Mouse (Mus musculus): ENCODE data around the gene Ect2l.
"Not testable (repeated sequence)": the region's sequence is repeated elsewhere in the genome, so short reads cannot be mapped to it uniquely, and the experiment has no call there.

Gene Ect2l

DNA sequence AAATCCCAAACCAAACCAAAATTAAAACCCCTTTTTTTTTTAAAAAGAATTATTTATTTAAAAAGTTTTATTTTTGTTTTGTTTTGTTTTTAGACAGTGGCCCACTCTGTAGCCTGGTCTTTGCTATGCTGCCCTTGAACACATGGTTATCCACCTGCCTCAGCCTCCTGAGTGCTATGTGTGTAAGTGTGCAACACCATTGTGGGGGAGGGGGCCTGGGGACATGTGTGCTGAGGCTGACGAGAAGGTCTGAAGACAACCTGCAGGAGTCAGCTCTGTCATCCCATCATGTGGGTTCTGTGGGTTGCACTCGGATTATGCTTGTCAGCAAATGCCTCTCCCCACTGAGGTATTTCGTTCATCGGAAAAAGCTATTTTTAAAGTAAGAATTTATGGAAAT, 21.2 kb downstream of the Ect2l start:
- no peak for DNase-seq

DNA sequence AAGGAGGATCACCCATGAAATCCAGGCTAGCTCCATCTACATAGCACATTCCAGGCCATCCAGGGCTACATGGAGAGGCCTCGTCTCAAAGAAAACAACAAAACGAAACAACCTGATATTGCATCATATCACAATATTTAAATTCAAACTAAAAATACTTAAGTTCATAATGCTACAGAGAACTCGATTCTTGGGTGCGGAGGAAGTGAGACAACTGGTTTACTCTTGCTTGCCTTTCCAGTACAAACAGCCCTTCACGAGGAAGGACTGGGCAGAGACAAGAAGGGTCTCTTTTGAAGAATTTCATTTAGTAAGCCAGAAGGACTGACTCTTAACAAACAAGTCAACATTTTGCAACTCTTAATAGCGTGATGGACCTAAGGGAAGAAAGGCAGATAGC, 22.1 kb downstream of the Ect2l start:
- no peak for DNase-seq

DNA sequence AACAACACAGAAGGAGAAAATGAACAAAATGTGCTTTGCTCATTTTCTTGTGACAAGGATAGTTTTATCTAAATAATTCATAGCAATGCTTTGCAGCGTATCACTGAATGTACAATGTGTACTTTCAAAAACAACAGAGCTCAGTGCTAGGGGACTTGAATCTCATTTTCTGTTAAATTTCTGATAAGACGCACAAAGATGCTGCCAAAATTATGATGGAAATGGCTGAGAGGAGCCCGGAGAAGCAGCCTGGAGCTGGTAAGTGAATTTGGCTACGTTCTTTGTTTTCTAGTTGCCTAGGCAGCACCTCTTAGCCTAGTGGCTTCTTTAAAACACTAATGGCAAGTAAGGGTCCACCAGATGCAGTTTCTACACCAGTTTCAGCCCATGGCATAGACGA, 28.4 kb downstream of the Ect2l start:
- no peak for DNase-seq

DNA sequence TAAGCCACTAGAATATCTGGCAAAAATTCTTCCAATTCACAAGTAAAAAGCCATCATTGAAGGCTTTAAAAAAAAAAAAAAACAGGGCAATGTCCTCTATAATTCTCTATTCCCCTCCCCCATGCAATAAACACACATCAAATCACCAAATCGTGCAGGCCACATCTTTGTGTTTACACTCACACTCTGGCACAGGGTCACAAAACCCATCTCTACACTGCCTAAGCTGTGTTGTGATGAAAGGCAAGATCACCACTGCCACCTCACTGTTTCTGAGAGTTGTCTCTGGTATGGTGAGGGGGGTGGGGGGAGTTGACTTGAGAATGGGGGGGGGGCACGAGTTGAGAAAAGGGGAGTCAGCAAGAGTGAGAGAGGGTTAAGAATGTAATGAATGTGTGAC, 33.4 kb downstream of the Ect2l start:
- no peak for DNase-seq

DNA sequence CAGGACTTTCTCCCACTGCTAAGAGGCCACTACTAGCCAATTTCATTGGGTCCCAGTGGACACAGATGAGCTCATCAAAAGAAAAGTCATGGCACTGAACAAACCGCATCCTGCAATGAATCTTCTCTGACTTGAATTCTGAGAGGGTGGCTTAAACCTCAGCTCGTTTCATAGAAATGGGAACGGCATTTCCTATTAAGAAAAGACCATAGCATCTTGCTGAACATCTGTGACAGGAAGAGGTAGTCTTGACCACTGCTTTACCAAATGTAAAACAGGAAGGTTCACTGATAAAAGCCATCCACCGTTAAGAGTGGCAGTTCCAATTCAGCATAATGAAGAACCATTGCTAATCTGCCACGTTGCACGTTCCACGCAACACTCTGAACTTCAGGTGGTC, 34.0 kb downstream of the Ect2l start:
- no peak for DNase-seq

DNA sequence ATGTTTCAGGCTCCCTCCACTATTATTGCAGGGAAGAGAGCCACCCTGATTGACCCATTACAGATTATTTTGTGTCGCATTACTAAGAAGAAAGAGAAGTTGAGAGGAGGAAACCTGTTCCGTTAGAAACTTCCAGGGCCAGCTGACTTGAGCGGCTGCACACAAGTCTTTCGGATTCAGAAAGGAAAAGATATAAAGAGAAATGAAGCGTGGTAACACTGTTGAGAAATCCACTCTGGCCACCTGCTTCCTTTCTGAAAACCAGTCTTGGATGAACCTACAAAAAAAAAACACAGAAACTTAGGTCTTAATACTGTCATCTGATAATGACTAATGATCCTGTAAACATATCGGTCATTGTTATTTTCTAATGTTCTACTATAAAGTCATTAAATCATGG, 35.6 kb downstream of the Ect2l start:
- no peak for DNase-seq

DNA sequence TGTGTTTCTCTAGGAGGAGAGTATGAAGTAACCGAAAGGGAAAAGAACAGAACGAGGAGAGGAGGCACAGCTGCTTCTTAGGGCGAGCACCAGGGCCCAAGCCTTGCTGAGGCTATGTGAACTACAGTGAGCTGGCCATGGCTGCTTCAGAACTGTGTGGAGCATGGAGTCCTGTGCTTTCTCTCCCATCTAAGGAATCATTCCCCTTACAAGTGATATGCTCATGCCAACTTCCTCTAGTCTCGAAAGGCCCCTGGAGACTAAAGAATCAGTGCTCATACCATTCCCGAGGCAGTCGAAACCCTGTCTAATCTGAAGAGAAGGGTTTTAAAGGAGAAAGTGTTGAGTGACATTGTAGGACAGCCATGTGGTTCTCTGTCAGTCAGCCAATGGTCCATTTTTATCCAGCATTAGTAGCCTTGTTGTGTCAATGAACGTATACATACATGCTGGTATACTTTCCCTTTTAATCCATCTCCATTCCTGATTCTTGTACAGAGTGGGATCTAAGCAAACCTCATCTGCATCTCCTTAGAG, 48.2 kb downstream of the Ect2l start:
- DNase-seq = no peak

DNA sequence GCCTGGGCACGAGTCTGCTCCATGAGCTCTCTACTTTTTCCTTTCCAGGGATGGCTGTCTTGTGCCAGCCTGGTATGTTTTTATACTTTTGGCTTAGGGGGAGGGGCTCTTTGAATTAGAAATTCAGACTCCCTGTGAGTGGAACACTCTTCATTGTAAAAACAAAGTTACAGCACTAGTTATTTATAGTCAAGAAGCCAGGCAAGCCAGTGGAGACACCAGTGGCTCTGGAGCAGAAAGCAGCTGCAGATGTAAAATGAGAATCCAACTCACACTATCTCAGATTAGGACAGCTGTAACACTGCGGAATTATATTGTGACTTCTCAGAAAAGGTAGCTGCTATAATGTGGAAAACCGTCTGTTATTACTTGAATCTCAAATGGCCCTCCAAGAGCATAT, 63.5 kb downstream of the Ect2l start:
- no peak for DNase-seq

DNA sequence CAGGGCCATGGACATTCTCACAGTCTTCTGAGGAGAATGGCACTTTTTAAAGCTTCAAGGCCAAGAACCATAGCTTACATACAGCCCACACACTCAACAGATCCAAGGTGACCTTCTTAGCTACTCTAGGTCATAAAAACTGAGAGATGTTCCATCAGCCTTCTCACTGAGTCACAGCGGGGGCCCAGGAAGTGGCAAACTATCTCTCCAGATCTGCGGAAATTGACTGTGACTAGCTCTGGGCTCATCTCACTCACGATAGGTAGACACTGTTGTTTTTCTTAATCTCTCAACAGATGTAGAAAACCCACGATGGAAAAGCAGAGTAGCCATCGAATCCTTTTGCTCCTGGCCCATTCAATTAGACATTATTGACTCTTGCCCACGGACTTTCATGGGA, 68.5 kb downstream of the Ect2l start:
- DNase-seq = no peak

DNA sequence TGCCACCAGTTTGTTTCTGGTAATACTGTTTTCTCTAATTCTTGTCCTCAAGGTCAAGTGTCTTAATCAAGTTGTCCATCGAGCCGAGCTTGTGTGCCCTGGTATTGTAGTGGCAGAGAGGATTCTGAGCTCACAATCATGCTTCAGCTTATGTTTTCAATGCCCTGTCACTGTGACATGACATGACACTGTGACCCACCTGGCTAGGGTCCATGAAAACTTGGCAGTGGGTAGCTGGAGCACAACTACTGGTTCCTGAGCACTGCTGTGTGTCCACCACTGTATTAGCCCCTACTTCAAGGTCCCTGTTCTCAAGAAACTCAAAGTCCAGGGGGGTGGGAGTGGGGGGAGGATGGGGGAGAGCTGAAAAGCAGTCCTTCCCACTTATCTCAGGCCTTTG, 69.3 kb downstream of the Ect2l start:
- DNase-seq = no peak

DNA sequence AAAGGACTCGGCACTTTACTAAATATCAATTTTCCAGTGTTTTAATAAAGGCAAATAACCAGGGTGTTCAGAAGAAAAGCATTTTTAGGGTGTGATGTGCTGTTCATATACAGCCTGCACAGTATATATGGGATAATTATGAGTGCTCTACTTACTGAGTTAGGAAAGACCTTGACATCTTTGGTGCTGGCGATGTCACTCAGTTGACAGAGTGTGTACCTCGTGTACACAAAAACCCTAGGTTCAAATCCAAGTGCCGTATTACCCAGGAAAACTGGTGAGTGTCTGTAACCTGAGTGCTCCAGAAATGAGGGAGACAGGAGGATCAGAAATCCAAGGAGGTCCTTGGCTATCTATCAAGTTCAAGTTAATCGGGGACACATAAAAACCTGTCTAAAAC, 71.1 kb downstream of the Ect2l start:
- DNase-seq = no peak

DNA sequence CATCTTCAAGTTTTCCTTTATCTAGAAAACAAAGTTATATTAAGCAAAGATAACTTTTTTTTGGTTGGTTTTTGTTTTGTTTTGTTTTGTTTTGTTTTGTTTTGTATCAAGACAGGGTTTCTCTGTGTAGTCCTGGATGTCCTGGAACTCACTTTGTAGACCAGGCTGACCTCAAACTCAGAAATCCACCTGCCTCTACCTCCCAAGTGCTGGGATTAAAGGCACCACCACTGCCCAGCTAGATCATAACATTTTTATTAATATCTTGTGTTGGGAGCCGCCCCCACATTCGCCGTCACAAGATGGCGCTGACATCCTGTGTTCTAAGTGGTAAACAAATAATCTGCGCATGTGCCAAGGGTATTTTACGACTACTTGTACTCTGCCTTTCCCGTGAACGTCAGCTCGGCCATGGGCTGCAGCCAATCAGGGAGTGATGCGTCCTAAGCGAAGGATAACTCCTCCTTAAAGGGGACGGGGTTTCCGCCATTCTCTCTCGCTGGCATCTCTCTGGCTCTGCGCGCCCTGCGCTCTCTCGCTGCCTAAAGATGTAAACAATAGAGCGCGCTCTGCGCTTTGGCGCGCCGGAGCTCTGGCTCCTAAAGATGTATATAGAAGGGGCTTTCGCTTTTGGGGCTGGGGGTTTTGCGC, 71.7 kb downstream of the Ect2l start:
- DNase-seq = not testable (repeated sequence)

DNA sequence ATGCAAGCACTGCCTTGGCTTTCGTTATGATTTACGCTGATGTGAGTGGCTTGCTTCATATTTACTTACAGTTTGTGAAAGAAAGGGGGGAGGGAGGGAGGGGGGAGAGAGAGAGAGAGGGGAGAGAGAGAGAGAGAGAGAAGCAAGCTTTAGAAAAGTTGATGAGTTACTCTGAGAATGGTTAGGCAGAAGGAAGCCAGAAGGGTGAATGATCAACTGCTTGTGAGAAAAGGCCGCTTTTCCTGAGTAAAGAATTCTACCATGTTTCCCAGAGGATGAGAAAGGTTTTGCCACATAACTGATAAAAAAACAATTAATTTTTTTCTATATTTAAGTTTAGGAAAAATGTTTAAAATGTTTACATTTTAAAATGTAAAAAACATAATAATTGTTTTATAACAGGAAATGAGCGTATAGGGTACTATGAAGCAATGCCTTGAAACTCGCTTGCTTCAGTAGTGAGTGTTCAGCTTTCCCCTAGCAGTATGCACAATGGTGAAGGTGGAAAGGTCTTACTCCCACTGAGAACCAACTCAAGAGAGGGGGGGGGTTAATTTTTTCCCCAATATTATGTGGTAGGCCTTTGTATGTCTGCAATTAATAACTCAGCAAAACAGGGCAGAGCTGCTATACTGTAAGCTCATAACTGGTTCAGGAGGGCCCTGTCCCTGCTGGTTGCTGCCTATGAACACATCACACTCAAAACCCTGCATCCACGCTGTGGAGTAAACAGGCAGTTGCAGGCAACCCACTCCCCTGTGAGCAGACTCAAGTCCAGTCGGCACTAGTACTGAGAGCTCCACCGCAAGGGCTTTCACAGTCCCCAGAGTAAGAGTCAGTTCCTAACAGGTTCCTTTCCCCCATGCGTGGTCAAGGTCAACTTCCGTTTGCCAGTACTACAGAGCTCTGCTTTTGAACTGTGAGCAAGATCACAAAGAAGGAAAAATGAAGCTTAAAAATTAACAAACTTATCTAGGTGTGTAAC, 78.7 kb downstream of the Ect2l start:
- peak; percentile 27 for DNase-seq

DNA sequence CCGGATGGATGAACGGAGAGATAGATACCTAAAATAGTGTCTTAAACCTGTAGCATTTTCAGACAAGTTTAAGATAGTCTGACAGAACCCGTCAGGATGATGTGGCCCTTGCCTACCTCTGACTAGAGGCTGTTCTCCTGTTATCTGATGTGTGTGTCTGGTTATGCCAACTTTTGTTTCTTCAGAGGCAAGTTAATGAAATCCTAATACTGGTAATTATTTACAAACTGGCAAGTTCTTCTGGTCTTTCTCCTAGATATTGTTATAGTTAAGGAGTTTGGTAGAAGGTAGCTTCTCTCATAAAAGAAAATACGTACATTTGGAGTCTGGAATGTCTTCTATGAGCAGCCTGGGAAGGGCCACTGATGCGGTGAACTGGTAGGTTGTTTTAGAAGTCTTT, 80.4 kb downstream of the Ect2l start:
- no peak for DNase-seq

DNA sequence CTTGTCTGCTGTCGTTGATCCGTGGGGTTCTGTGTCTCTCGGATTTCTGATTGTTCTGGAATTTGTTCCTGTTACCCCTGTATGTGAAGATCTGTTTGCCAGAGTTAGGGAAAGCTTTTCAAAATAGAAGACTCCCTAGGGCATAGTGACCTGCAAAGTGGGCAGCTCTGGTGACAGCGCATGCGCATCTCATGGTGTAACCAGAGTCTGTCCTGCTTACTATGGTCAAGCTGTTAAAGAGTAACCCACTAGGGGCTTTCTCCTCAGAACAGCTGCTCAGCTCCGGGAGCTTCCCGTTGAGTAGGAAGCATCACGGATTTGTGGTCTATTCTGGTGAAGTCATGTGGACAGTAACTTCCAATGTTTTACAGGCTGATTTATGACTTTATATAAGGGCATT, 92.4 kb downstream of the Ect2l start:
- DNase-seq = peak; percentile 45

DNA sequence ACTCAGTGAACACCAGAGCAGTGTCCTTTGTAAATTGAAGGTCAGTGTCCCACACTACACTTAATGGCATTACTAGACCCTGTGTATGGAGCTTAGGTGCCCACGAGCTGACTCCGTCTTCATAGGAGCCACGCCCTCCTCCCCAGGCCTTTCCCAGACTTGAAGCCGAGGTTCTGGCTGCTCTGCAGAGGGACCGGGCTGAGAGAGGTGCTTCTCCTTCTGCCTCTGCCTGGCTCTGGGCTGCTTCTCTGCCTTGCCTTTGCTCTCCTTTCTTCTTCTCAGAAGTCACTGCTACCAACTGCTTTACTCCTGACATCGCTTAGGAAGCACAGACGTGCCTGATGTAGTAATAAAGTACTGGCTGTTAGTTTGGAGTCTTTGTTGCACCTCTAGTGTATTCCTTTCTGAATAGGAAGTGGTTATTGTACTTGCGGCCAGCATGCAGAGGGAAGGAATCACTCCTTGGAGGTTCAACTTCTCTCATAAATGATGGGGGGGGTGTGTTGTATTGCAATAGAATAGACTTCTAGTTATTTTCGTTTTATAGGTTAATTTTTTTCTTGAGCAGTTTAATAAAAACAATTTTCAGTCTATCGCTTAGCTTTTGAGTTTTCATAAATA, 97.1 kb downstream of the Ect2l start:
- no peak for DNase-seq

DNA sequence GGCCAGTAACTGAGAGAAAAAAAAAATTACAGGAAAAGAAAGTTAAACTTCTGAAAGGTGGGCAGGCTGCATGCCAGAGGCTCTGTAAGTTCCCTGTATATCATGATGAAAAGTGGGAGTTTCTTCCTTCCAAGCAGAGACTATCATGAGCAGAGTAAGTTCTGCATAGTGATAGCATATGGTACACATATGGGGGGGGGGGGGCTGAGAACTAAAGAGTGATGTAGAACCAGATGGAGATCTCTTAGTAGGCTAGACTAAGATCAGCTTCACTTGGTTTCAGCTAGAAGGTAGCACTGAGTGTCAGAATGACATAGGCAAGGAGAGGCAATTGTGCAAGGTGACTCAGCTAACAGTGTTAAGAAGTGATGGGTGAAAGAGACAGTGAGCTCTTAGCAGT, 99.8 kb downstream of the Ect2l start:
- DNase-seq = no peak

DNA sequence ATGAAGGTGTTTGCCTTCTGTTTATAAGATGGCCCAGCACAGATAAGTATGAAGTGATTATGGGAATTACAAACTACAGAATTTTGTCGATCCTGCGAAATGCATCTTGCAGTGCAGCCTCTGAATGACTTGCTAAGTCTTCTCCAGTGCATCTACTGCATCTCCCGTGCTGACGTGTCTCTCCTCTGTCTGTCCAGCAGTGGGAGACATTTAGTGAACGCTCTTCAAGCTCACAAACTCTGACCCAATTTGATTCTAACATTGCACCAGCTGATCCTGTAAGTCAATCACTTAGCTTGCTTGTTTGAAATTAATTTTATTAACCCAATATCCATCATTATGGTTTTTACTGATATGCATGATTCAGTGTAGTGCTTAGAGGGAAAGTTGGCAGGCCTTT, 103.2 kb downstream of the Ect2l start:
- no peak for DNase-seq

DNA sequence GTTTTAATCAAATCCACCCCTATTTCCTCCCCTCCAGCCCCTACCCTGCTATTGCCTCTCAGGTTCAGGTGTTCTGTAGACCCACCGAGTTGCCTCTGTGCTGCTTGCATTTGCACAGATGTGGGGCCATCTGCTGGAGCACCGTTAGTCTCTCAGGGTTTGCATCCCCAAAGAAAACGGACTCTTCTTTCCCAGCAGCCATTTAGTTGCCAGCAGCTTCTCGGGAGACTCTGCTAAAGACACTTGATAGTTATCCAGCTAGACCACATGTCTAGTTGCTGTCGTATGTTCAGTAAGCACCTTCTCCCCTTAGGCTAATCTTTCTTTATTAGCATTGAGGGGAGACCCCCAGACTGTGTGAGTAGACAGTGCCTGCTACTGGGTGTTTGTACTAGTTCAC, 108.5 kb downstream of the Ect2l start:
- no peak for DNase-seq

DNA sequence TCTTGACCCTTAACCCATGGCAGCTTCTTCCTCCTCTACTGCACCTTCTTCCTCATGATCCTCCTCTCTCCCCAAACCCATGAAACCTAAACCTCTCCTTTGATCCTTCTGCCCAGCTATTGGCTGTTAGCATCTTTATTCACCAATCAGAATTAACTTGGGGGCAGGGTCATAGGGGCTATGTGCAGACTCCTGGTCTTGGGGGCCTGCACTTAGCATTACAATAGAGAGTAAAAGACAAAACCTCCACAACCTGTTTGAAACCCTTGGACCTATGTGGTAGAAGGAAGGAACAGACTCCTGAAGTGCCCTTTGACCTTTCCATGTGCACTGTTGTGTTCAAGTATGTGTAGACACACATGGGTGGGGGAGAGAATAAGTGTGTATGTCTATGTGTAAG, 120.0 kb downstream of the Ect2l start:
- no peak for DNase-seq

DNA sequence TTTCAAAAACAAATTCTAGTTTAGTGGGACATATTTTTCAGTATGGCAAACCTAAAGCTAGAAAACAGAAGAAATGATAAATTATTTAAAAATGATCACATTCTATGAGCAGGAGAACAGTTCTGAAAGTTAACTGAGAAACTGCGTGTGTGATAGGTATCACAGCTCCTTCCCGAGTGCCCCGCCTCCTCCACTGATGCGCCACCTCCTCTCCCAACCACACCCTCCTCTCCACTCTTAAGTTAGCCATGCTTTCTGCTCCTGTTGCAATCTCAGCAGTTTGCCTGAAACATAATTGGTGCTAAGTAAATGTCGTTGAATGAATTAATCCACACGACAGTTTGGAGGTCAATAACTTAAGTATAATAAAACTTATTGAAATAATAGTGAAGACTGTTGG, 127.9 kb downstream of the Ect2l start:
- DNase-seq = no peak

DNA sequence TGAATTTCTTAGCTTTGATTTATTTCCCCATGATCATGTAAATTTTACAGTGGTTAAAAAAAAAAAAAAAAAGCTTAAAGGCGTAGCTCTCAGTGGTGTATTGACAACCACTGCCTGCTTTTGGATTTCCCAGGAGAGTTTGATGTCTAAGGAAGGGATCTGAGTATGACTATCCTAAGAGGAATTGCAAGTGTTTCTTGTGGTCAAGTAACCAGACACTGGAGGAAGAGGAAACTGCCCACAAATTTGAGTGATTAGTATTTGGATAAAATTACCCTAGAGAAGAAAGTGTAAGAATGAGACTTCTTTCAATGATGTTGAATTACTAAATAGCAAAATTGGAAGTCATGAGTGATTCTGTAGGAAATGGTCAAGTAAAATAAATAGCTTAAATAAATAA, 129.2 kb downstream of the Ect2l start:
- DNase-seq = no peak
